Mouse (Mus musculus) E14TG2a.4 (cell line): ENCODE measurements around the gene Tpk1.

Source experiments
- CTCF ChIP-seq: conservative IDR thresholded peaks from 2 replicates; pipeline ENCODE4 v1.5.1; 2014; ENCODE audit warnings: low read length
- POU5F1 ChIP-seq: IDR thresholded peaks from 2 replicates; pipeline ENCODE4 v1.6.1; 2014; ENCODE audit warnings: low read length, borderline replicate concordance

DNA sequence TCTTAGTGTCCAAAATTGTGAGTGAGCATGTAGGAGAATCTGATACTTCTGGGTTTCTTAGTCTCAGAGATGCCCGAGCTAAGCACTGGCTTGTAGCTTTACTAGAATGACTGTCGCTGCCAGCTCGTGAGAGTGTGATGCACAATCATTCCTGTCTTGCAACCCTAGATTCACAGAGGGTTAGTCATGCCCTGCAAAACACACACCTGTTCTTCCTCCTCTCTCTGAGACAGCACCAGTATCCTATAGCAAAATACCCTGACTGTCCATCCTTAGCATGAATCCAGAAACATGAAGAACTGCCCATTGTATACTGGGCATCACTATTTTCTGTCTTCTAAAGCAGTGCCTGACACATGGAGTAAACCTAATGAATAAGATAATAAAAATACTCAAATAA lies 302.2 kb downstream of the Tpk1 start:
- TF ChIP-seq CTCF (no peak), POU5F1 (no peak)
